Mouse (Mus musculus): ENCODE measurements at regions not wholly inside any gene's neighbourhood (a gene's known extent, or its start where the extent isn't known, plus 50 kb on each side); places are given as distances from the start of the nearest gene placed in this dataset.

- no peak for TF ChIP-seq CTCF (IDR thresholded peaks at IDR 0.05; ENCODE audit: extremely low read depth, insufficient read length, insufficient replicate concordance, low read depth, low read length)
- no peak for TF ChIP-seq POLR2A (IDR thresholded peaks at IDR 0.05; ENCODE audit: low read depth, low read length)
Observed at GRCm38 (mm10) chr12:78000401-78000800, 193.6 kb upstream of the Gm6657 start.

Measured in small intestine, adult 2 months (tissue).